In the genomic region with DNA sequence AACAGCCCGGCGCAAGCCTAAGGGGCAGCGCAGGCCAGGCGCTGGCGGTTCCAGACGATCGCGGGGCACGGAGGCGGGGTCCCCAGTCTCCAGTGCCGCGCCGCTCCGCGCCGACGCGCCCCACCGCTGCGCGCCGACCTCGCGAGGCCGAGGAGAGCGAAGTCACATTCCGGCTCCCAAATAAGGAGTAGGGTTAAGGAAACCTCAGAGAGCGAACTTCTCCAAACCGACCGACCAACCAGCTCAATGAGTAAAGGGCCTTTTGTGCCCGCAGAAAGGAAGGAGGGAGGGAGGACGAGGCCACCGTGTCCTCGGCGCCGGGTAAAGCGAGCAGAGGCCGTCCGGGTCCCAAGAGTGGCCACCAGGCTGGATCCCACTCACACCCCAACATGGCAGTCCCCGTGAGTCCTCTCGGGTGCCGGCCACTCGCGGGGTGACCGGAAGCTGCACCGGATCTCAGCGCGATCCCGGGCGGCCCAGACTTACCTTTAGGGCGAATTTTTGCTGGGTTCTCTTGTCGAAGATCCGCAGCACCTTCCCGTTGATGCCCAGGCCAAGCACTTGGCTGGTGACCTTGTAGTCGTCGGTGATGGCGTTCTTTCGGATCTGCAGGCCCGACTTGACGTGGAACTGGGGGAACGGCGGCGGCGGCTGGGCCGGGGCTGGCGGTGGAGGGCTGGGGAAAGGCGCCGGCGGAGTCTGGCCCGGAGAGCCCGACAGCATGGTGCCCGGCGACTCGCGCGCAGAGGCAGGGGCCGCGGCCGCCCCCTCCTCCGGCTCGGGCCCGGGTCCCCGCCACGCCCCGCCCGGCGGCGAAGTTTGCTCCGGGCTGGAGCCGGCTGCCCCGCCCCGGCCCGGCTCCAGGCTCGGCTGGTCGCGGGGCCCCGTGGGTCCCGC, we compare ENCODE assay signal across 8 mouse cellular contexts. TPM values are rescaled to one million over a fixed set of nuclear protein-coding genes. Genes with fewer than 3 reads are reported as not detected.
A peak's percentile ranks its signal among the peaks of the same experiment; 100 is the strongest.
DNase-seq lines count a peak whose midpoint lies in the region; ATAC-seq and TF ChIP-seq lines count a peak whose summit lies in the region.

No protein-coding gene starts in this region.

- H3K36me3 ChIP-seq in ES-E14 (ENCODE audit: control insufficient read depth, insufficient read depth, low read length, poor library complexity, severe bottlenecking), result no peaks in the 10 kb centered on the region
- no peaks in the 10 kb centered on the region; the same call in 1 of the 2 replicates for H3K36me3 ChIP-seq in erythroblast, embryonic 14.5 days (ENCODE audit: control insufficient read depth)
- H3K36me3 ChIP-seq in heart, postnatal 0 days (replicated peaks; ENCODE audit: control insufficient read depth, insufficient read depth, low read length), result no peaks in the 10 kb centered on the region

- peak overlapping the region; percentile 70 for H3K9ac ChIP-seq in ES-E14 (ENCODE audit: insufficient read depth, low read depth, low read length, poor library complexity, severe bottlenecking)
- peak overlapping the region; percentile 96 for H3K9ac ChIP-seq in heart, postnatal 0 days (replicated peaks; ENCODE audit: low read depth, low read length)

- H3K4me1 ChIP-seq in ES-E14 (ENCODE audit: control insufficient read depth in 2 of 2, insufficient read depth in 2 of 2, low read length in 2 of 2, poor library complexity in 1 of 2), result peaks cover 0 to 2% of the 10 kb centered on the region in 2 experiments; a peak in 1 of 4 replicates
- peaks cover 33% of the 10 kb centered on the region for H3K4me1 ChIP-seq in erythroblast, embryonic 14.5 days (ENCODE audit: control insufficient read depth)
- peaks cover 36% of the 10 kb centered on the region for H3K4me1 ChIP-seq in heart, postnatal 0 days (ENCODE audit: control insufficient read depth, insufficient read depth)

- H3K9me3 ChIP-seq in ES-E14 (ENCODE audit: control insufficient read depth, insufficient read depth, low read depth, low read length), result no peaks in the 10 kb centered on the region
- H3K9me3 ChIP-seq in erythroblast, embryonic 14.5 days (ENCODE audit: control insufficient read depth, low read length), result no peaks in the 10 kb centered on the region
- H3K9me3 ChIP-seq in heart, postnatal 0 days (replicated peaks; ENCODE audit: control insufficient read depth, low read length), result no peaks in the 10 kb centered on the region

- no peak overlapping the region for H3K27ac ChIP-seq in ES-E14 (ENCODE audit: insufficient read depth, low read depth, low read length, poor library complexity, severe bottlenecking)
- peak overlapping the region; percentile 96 for H3K27ac ChIP-seq in heart, postnatal 0 days (ENCODE audit: low read depth)

- 0 out of 2 replicates have a peak, but pooled peaks have one; percentile 2 for TF ChIP-seq EP300 in heart, postnatal 0 days (IDR thresholded peaks at IDR 0.05; ENCODE audit: low read depth)

- TF ChIP-seq CTCF in heart, postnatal 0 days (IDR thresholded peaks at IDR 0.05; ENCODE audit: low read depth), result no peak

- DNase-seq in ES-E14 (ENCODE audit: low read depth, low spot score), result no peak
- DNase-seq in adrenal gland, postnatal 25 days, result peak; percentile 58
- DNase-seq in heart, postnatal 0 days (ENCODE audit: low spot score), result peak; percentile 87
- peak; percentile 82 for DNase-seq in kidney, postnatal 14 days
- DNase-seq in lung, postnatal 4 days, result peak; percentile 84 to 86
- peak; percentile 41 for DNase-seq in right cerebral cortex, postnatal 14 days
- DNase-seq in c-Kit-positive CD71-positive TER-119-positive erythroid progenitor cells, embryonic 14.5 days (ENCODE audit: low spot score), result no peak

- in situ Hi-C loops in ES-E14 (cut with MboI; ENCODE audit: low sequenced_read_pairs in 2 of 2, unreplicated experiment in 2 of 2), result no loop called here

- ATAC-seq in heart, postnatal 0 days (ENCODE audit: insufficient read depth, low read depth), result peak; percentile 83

- peak overlapping the region; percentile 72 for H3K4me2 ChIP-seq in heart, postnatal 0 days (ENCODE audit: low read depth, low read length)

- peak overlapping the region; percentile 83 to 89 for H3K4me3 ChIP-seq in ES-E14 (ENCODE audit: insufficient read depth in 1 of 2, low read depth in 1 of 2, low read length in 2 of 2, poor library complexity in 1 of 2, severe bottlenecking in 1 of 2)
- peak overlapping the region; percentile 84 for H3K4me3 ChIP-seq in erythroblast, embryonic 14.5 days (replicated peaks)
- H3K4me3 ChIP-seq in heart, postnatal 0 days (ENCODE audit: low read depth, low read length), result peak overlapping the region; percentile 90

- WGBS in heart, postnatal 0 days, result under 1% methylated on average over 72 of the region's 98 CpGs

- H3K27me3 ChIP-seq in erythroblast, embryonic 14.5 days (ENCODE audit: control insufficient read depth), result peaks cover 26% of the 10 kb centered on the region
- H3K27me3 ChIP-seq in heart, postnatal 0 days (ENCODE audit: control insufficient read depth, insufficient read depth, low read length), result no peaks in the 10 kb centered on the region

TF ChIP-seq in ES-E14, 5 proteins besides CTCF, POLR2A, EP300 and RAD21:
- TF ChIP-seq CHD2 (IDR thresholded peaks at IDR 0.05; ENCODE audit: low read depth, low read length) (peak; percentile 80), ZC3H11A (IDR thresholded peaks at IDR 0.05; ENCODE audit: borderline replicate concordance, low read depth, low read length) (no peak)

RNA-seq across cellular contexts. Expression of a gene that starts 0.6 kb away (rescaled TPM):
- 27.3 and 38.0 TPM in 2 replicates for total RNA-seq in ES-E14 (2012; rRNA removed)
- 134 and 159 TPM in 2 replicates for total RNA-seq in adrenal gland, postnatal 25 days (2021)
- polyA plus RNA-seq in erythroblast, embryonic 14.5 days (2012), result 1.3 and 1.5 TPM in 2 replicates
- 302 and 348 TPM in 2 replicates for total RNA-seq in heart, postnatal 0 days (2014; rRNA removed; ENCODE audit: low replicate concordance)
- polyA plus RNA-seq in heart, postnatal 0 days (2015; fragmentation: Nextera tagmentation; extraction: Ambion mirVana), result 62.6 and 69.9 TPM in 2 replicates

RNA-seq across cellular contexts. Expression of a gene that starts 41.1 kb away (rescaled TPM):
- total RNA-seq in ES-E14 (2012; rRNA removed), result 18.6 and 22.1 TPM in 2 replicates
- total RNA-seq in adrenal gland, postnatal 25 days (2021), result 4.9 and 5.4 TPM in 2 replicates
- polyA plus RNA-seq in erythroblast, embryonic 14.5 days (2012), result 3.7 and 5.1 TPM in 2 replicates
- 1.3 and 1.4 TPM in 2 replicates for total RNA-seq in heart, postnatal 0 days (2014; rRNA removed; ENCODE audit: low replicate concordance)
- polyA plus RNA-seq in heart, postnatal 0 days (2015; fragmentation: Nextera tagmentation; extraction: Ambion mirVana), result 0.60 and 0.86 TPM in 2 replicates

RNA-seq across cellular contexts. Expression of a gene that starts 55.9 kb away (rescaled TPM):
- total RNA-seq in ES-E14 (2012; rRNA removed), result 64.5 and 70.1 TPM in 2 replicates
- total RNA-seq in adrenal gland, postnatal 25 days (2021), result 46.7 and 48.9 TPM in 2 replicates
- polyA plus RNA-seq in erythroblast, embryonic 14.5 days (2012), result 2.4 and 2.8 TPM in 2 replicates
- total RNA-seq in heart, postnatal 0 days (2014; rRNA removed; ENCODE audit: low replicate concordance), result 16.6 and 27.0 TPM in 2 replicates
- 38.3 and 39.6 TPM in 2 replicates for polyA plus RNA-seq in heart, postnatal 0 days (2015; fragmentation: Nextera tagmentation; extraction: Ambion mirVana)

Comparison
In these comparisons a context has a peak if more than half of its experiments do, and no peak if none do; other contexts are left out.
1. DNase-seq: peak in adrenal gland, postnatal 25 days (single experiment), heart, postnatal 0 days (single experiment), kidney, postnatal 14 days (single experiment), lung, postnatal 4 days (2 of 2) and right cerebral cortex, postnatal 14 days (single experiment); none in ES-E14 (single experiment) and c-Kit-positive CD71-positive TER-119-positive erythroid progenitor cells, embryonic 14.5 days (single experiment).
2. Peak in every context shown above with its lines, with median percentiles within 50 percentile points of each other: H3K4me3 ChIP-seq.